Mouse (Mus musculus) bone marrow, adult 2 months (tissue): ENCODE measurements around the gene Dync1i1.

ENCODE experiments used
- CTCF ChIP-seq: fragments of 200-500 bp; IDR thresholded peaks from 2 replicates; pipeline ENCODE4 v1.5.1; 2011; ENCODE audit warnings: low read length, control low read depth; ENCODE audit not compliant: control insufficient read depth, insufficient read depth
- POLR2A ChIP-seq: fragments of 200-500 bp; IDR thresholded peaks from 2 replicates; pipeline ENCODE4 v1.6.1; 2011; ENCODE audit warnings: low read depth, mild to moderate bottlenecking, control low read depth, low read length, borderline replicate concordance; ENCODE audit not compliant: control insufficient read depth

- TF ChIP-seq POLR2A (no peak), CTCF (no peak)
Measured at GRCm38 (mm10) chr6:5781752-5782151, 56.3 kb downstream of the Dync1i1 start.
